Mouse (Mus musculus) embryonic facial prominence, embryonic 13.5 days (tissue): ENCODE results near the gene Aip. TPM values are rescaled to one million over a fixed set of nuclear protein-coding genes. Genes with fewer than 3 reads are reported as not detected.

ENCODE experiments used
- ATAC-seq: fragments of 200-750 bp; cut with Nextera tagmentation; 2 replicates; pipeline ENCODE4 v1.8.0; 2017; ENCODE audit warnings: low read depth; ENCODE audit not compliant: insufficient number of reproducible peaks, insufficient read depth, low FRiP score, low TSS enrichment
- H3K27ac ChIP-seq: fragments of 300-500 bp; sonication (generic); 2 replicates; pipeline ENCODE4 v1.5.1; 2015; ENCODE audit warnings: moderate library complexity, mild to moderate bottlenecking, inconsistent platforms
- H3K27me3 ChIP-seq: fragments of 300-500 bp; sonication (generic); 2 replicates; pipeline ENCODE4 v1.6.1; 2015; ENCODE audit warnings: mild to moderate bottlenecking, inconsistent platforms
- H3K36me3 ChIP-seq: fragments of 300-500 bp; sonication (generic); 2 replicates; pipeline ENCODE4 v1.6.1; 2015; ENCODE audit warnings: mild to moderate bottlenecking, inconsistent platforms
- H3K4me1 ChIP-seq: fragments of 300-500 bp; sonication (generic); 2 replicates; pipeline ENCODE4 v1.6.1; 2015; ENCODE audit warnings: inconsistent platforms
- H3K4me2 ChIP-seq: fragments of 300-500 bp; sonication (generic); 2 replicates; pipeline ENCODE4 v1.6.1; 2015; ENCODE audit warnings: moderate library complexity, mild to moderate bottlenecking, inconsistent platforms
- H3K4me3 ChIP-seq: fragments of 300-500 bp; sonication (generic); 2 replicates; pipeline ENCODE4 v1.5.1; 2015; ENCODE audit warnings: mild to moderate bottlenecking, inconsistent platforms
- H3K9ac ChIP-seq: fragments of 300-500 bp; sonication (generic); 2 replicates; pipeline ENCODE4 v1.6.1; 2015; ENCODE audit warnings: mild to moderate bottlenecking, inconsistent platforms
- H3K9me3 ChIP-seq: fragments of 300-500 bp; sonication (generic); 2 replicates; pipeline ENCODE4 v1.6.1; 2016; ENCODE audit warnings: inconsistent platforms
- WGBS: fragments of 180-500 bp; shearing (Covaris S2); methylation state at CpG from one replicate; pipeline ENCODE4 v1.1.7; 2015; ENCODE audit warnings: mixed read lengths; 5-methylcytosine and 5-hydroxymethylcytosine counted together
- polyA plus RNA-seq: library from polyadenylated mRNA; unstranded; fragments of >200 nt; fragmentation: Nextera tagmentation; extraction: Ambion mirVana; gene quantifications from 2 replicates; pipeline ENCODE4 v1.2.1, GENCODE M21; 2015

Aip gene
- polyA plus RNA-seq, 1 experiment from 2014 or later = 107 TPM

GRCm38 (mm10) chr19:4117006-4117405, 8.7 kb downstream of the Aip start:
- peaks cover 60% of the 10 kb centered on the region for H3K36me3 ChIP-seq
- WGBS = 94% methylated on average over 7 of the region's 7 CpGs
- no peak for ATAC-seq
- no peak overlapping the region for H3K4me2 ChIP-seq
- H3K27me3 ChIP-seq = no peaks in the 10 kb centered on the region
- H3K4me3 ChIP-seq = no peak overlapping the region
- no peak overlapping the region for H3K9ac ChIP-seq
- H3K9me3 ChIP-seq = no peaks in the 10 kb centered on the region
- no peak overlapping the region for H3K27ac ChIP-seq
- peaks cover 16% of the 10 kb centered on the region for H3K4me1 ChIP-seq

GRCm38 (mm10) chr19:4115816-4116215, 9.8 kb downstream of the Aip start:
- H3K4me1 ChIP-seq = peaks cover 13% of the 10 kb centered on the region
- peaks cover 67% of the 10 kb centered on the region for H3K36me3 ChIP-seq
- H3K9me3 ChIP-seq = no peaks in the 10 kb centered on the region
- ATAC-seq = no peak
- WGBS = 84% methylated on average over 11 of the region's 11 CpGs
- H3K9ac ChIP-seq = no peak overlapping the region
- H3K27ac ChIP-seq = no peak overlapping the region
- H3K4me3 ChIP-seq = no peak overlapping the region
- no peak overlapping the region for H3K4me2 ChIP-seq
- no peaks in the 10 kb centered on the region for H3K27me3 ChIP-seq

GRCm38 (mm10) chr19:4115144-4115543, 10.5 kb downstream of the Aip start:
- peaks cover 67% of the 10 kb centered on the region for H3K36me3 ChIP-seq
- H3K9me3 ChIP-seq = no peaks in the 10 kb centered on the region
- no peaks in the 10 kb centered on the region for H3K27me3 ChIP-seq
- H3K4me2 ChIP-seq = no peak overlapping the region
- WGBS = 94% methylated on average over 10 of the region's 10 CpGs
- H3K4me1 ChIP-seq = peaks cover 7% of the 10 kb centered on the region
- ATAC-seq = no peak
- no peak overlapping the region for H3K9ac ChIP-seq
- no peak overlapping the region for H3K4me3 ChIP-seq
- H3K27ac ChIP-seq = no peak overlapping the region

- WGBS = 89% methylated on average over 10 of the region's 10 CpGs
- H3K9me3 ChIP-seq = no peaks in the 10 kb centered on the region
- no peak overlapping the region for H3K4me3 ChIP-seq
- H3K27ac ChIP-seq = no peak overlapping the region
- H3K4me1 ChIP-seq = peaks cover under 1% of the 10 kb centered on the region; the same call in 1 of the 2 replicates
- H3K36me3 ChIP-seq = peaks cover 67% of the 10 kb centered on the region
- H3K4me2 ChIP-seq = no peak overlapping the region
- no peak overlapping the region for H3K9ac ChIP-seq
- no peak for ATAC-seq
- H3K27me3 ChIP-seq = no peaks in the 10 kb centered on the region
These were observed 11.1 kb downstream of the Aip start for GRCm38 (mm10) chr19:4114551-4114950.

GRCm38 (mm10) chr19:4113806-4114230, 11.8 kb downstream of the Aip start:
- no peak overlapping the region for H3K9ac ChIP-seq
- H3K4me1 ChIP-seq = no peaks in the 10 kb centered on the region
- no peaks in the 10 kb centered on the region for H3K9me3 ChIP-seq
- no peak overlapping the region for H3K4me3 ChIP-seq
- H3K4me2 ChIP-seq = no peak overlapping the region
- H3K36me3 ChIP-seq = peaks cover 67% of the 10 kb centered on the region
- no peak for ATAC-seq
- H3K27ac ChIP-seq = no peak overlapping the region
- 68% methylated on average over 5 of the region's 5 CpGs for WGBS
- no peaks in the 10 kb centered on the region for H3K27me3 ChIP-seq

GRCm38 (mm10) chr19:4113186-4113805, 12.4 kb downstream of the Aip start:
- Histone ChIP-seq H3K36me3 (peaks cover 67% of the 10 kb centered on the region), H3K4me3 (no peak overlapping the region), H3K4me1 (no peaks in the 10 kb centered on the region), H3K4me2 (no peak overlapping the region), H3K9ac (peak overlapping the region; percentile 46; the same call in 1 of the 2 replicates), H3K27me3 (no peaks in the 10 kb centered on the region), H3K9me3 (no peaks in the 10 kb centered on the region), H3K27ac (no peak overlapping the region)
- WGBS = 85% methylated on average over 13 of the region's 13 CpGs
- ATAC-seq = no peak

GRCm38 (mm10) chr19:4112063-4112960, 13.3 kb downstream of the Aip start:
- ATAC-seq = no peak
- Histone ChIP-seq H3K27me3 (no peaks in the 10 kb centered on the region), H3K36me3 (peaks cover 59% of the 10 kb centered on the region), H3K4me2 (no peak overlapping the region), H3K4me1 (no peaks in the 10 kb centered on the region), H3K4me3 (no peak overlapping the region), H3K9ac (peak overlapping the region; percentile 46; the same call in 1 of the 2 replicates), H3K9me3 (no peaks in the 10 kb centered on the region), H3K27ac (no peak overlapping the region)
- 93% methylated on average over 26 of the region's 26 CpGs for WGBS

- ATAC-seq = no peak
- no peak overlapping the region for H3K4me2 ChIP-seq
- peaks cover 23% of the 10 kb centered on the region for H3K36me3 ChIP-seq
- H3K27ac ChIP-seq = no peak overlapping the region
- H3K4me1 ChIP-seq = no peaks in the 10 kb centered on the region
- no peak overlapping the region for H3K9ac ChIP-seq
- WGBS = 86% methylated on average over 9 of the region's 9 CpGs
- no peak overlapping the region for H3K4me3 ChIP-seq
- no peaks in the 10 kb centered on the region for H3K27me3 ChIP-seq
- H3K9me3 ChIP-seq = no peaks in the 10 kb centered on the region
These were observed 17.1 kb downstream of the Aip start for GRCm38 (mm10) chr19:4108535-4108934.

- Histone ChIP-seq H3K4me2 (no peak overlapping the region), H3K36me3 (peaks cover 4% of the 10 kb centered on the region; the same call in 1 of the 2 replicates), H3K9me3 (no peaks in the 10 kb centered on the region), H3K27ac (no peak overlapping the region), H3K9ac (no peak overlapping the region), H3K4me3 (no peak overlapping the region), H3K4me1 (no peaks in the 10 kb centered on the region), H3K27me3 (peaks cover 16% of the 10 kb centered on the region)
- 86% methylated on average over 14 of the region's 14 CpGs for WGBS
- ATAC-seq = no peak
These were observed 19.0 kb downstream of the Aip start for GRCm38 (mm10) chr19:4106654-4107053.

GRCm38 (mm10) chr19:4104675-4105194, 20.9 kb downstream of the Aip start:
- ATAC-seq = no peak
- WGBS = 91% methylated on average over 16 of the region's 16 CpGs

GRCm38 (mm10) chr19:4103792-4104191, 21.9 kb downstream of the Aip start:
- H3K9me3 ChIP-seq = no peaks in the 10 kb centered on the region

More at GRCm38 (mm10) chr19:4104675-4105194, 20.9 kb downstream of the Aip start:
- Histone ChIP-seq H3K27me3 (peaks cover 35% of the 10 kb centered on the region), H3K4me3 (no peak overlapping the region), H3K36me3 (no peaks in the 10 kb centered on the region), H3K27ac (no peak overlapping the region), H3K9ac (no peak overlapping the region), H3K4me2 (no peak overlapping the region), H3K9me3 (no peaks in the 10 kb centered on the region), H3K4me1 (peaks cover 19% of the 10 kb centered on the region)

More at GRCm38 (mm10) chr19:4103792-4104191, 21.9 kb downstream of the Aip start:
- H3K4me2 ChIP-seq = no peak overlapping the region
- no peaks in the 10 kb centered on the region for H3K36me3 ChIP-seq
- no peak overlapping the region for H3K27ac ChIP-seq
- peaks cover 28% of the 10 kb centered on the region for H3K4me1 ChIP-seq
- no peak for ATAC-seq
- WGBS = 75% methylated on average over 3 of the region's 3 CpGs
- peaks cover 44% of the 10 kb centered on the region for H3K27me3 ChIP-seq
- H3K4me3 ChIP-seq = no peak overlapping the region
- no peak overlapping the region for H3K9ac ChIP-seq
